Mouse (Mus musculus): ENCODE measurements around the gene Gpx2.

- TF ChIP-seq CTCF (IDR thresholded peaks at IDR 0.05) (no peak), EP300 (IDR thresholded peaks at IDR 0.05) (no peak)
Observed at GRCm38 (mm10) chr12:76795350-76795749, at the start of gene Gpx2.

Measured in lung, postnatal 0 days (tissue).